Mouse (Mus musculus) lung, postnatal 25 days (tissue): ENCODE data around the gene BC061237.
"Not testable (repeated sequence)": the region's sequence is repeated elsewhere in the genome, so short reads cannot be mapped to it uniquely, and the experiment has no call there.

ENCODE experiments used
- DNase-seq: peaks from one replicate; pipeline ENCODE4 v3.0.0; 2022; ENCODE audit warnings: low spot score

BC061237 gene

DNA sequence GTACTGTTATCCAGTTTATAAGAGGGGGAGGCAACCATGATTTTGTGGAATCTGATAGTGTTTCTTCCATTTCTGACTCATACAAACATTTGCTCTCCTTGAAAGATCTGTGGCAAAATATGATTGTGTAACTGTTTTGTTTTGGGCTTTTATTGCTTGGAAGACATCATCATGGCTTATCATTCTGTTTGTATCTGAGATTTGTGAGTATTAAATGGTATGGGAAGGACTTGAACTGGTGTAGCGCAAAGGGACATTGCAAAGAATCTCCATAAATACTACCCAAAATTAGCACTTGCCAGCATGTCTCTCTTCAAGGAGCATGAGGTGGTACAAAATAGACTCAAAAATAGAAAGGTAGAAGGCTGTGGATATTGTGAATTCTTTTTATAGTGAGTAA lies at the start of gene BC061237:
Gene BC061237 (plus strand): TSS at position 301 of the 400 bp plus-strand sequence.
- not testable (repeated sequence) for DNase-seq

DNA sequence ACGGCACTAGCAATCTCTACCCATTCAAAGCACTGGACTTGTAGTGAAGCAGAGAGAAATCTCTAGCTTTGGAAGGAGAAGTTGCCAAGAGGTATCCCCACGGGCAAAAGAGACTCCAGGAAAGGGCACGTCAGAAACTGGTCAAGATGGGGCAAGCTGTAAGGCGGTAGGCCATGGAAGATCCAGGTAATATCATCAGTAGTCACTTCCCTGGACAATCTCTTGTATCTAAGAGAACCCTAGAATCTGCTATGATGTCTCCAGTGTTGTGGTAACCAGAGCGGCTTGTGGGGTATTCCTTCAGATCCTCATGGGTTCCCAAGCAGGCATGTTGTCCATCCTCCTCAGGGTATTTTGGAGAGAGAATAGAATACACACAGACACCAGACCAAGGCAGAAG lies 25.7 kb downstream of the BC061237 start, which contains the start of gene Gm17093:
Gene Gm17093 (plus strand): TSS at position 301 of the 400 bp plus-strand sequence.
- DNase-seq: not testable (repeated sequence)

DNA sequence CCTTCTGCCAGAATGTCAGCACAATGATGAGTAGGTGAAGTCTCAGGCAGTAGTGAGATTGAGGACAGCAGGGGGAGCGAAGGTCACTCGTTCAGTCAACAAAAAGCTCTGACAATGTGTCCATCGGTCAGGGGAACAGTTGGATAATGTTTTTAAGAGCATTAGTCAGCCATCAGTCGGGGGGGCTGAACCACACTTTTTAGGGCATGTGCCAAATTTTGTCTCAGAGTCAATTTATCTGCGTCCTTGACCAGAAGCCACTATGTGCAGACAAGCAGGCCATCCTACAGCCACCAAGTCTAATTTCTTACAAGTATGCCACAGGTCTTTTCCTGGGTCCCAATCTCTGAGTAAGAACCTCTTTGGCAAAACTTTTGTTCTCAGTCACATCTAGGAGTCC lies 55.7 kb downstream of the BC061237 start:
- DNase-seq: not testable (repeated sequence)
